Mouse (Mus musculus) MEL (cell line): Measurements from ENCODE around the gene Fam111a. TPM values are rescaled to one million over a fixed set of nuclear protein-coding genes. Genes with fewer than 3 reads are reported as not detected.

Source experiments
- DNase-seq: peaks from one replicate; pipeline ENCODE4 v3.0.0; 2011; ENCODE audit warnings: low read depth, low spot score
- H3K27ac ChIP-seq: 2 replicates; pipeline ENCODE4 v1.5.1; 2012; ENCODE audit warnings: low read depth, mild to moderate bottlenecking, control low read depth, low read length, moderate library complexity; ENCODE audit not compliant: control insufficient read depth
- H3K27me3 ChIP-seq, 2 experiments: fragments of 150-350 bp in 1 of 2; sonication (generic) in 1 of 2; 2 replicates each; pipeline ENCODE4 v1.6.1; 2012; ENCODE audit warnings: low read length in 2 of 2, mild to moderate bottlenecking in 2 of 2, improper control_type of control experiment in 1 of 2, moderate library complexity in 1 of 2; ENCODE audit not compliant: insufficient read depth in 2 of 2, control insufficient read depth in 1 of 2
- H3K36me3 ChIP-seq, 2 experiments: 2 replicates each; pipeline ENCODE4 v1.6.1; 2012 to 2014; ENCODE audit warnings: low read length in 2 of 2, improper control_type of control experiment in 1 of 2, inconsistent platforms in 1 of 2, mild to moderate bottlenecking in 1 of 2; ENCODE audit not compliant: insufficient read depth in 2 of 2, control insufficient read depth in 1 of 2
- H3K4me1 ChIP-seq, 2 experiments: fragments of 150-350 bp in 1 of 2; sonication (generic) in 1 of 2; 2 replicates each; pipeline ENCODE4 v1.6.1; 2012; ENCODE audit warnings: low read length in 2 of 2, improper control_type of control experiment in 1 of 2, mild to moderate bottlenecking in 1 of 2; ENCODE audit not compliant: insufficient read depth in 2 of 2, control insufficient read depth in 1 of 2
- H3K4me3 ChIP-seq, 2 experiments: fragments of 150-350 bp in 1 of 2; sonication (generic) in 1 of 2; 2 replicates each; pipeline ENCODE4 v1.5.1; 2012; ENCODE audit warnings: low read depth in 2 of 2, low read length in 2 of 2, mild to moderate bottlenecking in 2 of 2, moderate library complexity in 2 of 2, control low read depth in 1 of 2, improper control_type of control experiment in 1 of 2; ENCODE audit not compliant: control insufficient read depth in 1 of 2, insufficient read depth in 1 of 2
- H3K79me2 ChIP-seq: 2 replicates; pipeline ENCODE4 v1.6.1; 2012; ENCODE audit warnings: mild to moderate bottlenecking, low read length, moderate library complexity; ENCODE audit not compliant: control insufficient read depth, poor library complexity, insufficient read depth
- H3K9ac ChIP-seq: 2 replicates; pipeline ENCODE4 v1.6.1; 2012; ENCODE audit warnings: low read depth, mild to moderate bottlenecking, control low read depth, low read length, moderate library complexity; ENCODE audit not compliant: control insufficient read depth, poor library complexity, severe bottlenecking
- H3K9me3 ChIP-seq: fragments of 150-350 bp; sonication (generic); replicated peaks from 2 replicates; pipeline ENCODE4 v1.6.1; 2012; ENCODE audit warnings: mild to moderate bottlenecking, low read length, improper control_type of control experiment, moderate library complexity; ENCODE audit not compliant: insufficient read depth
- CHD1 ChIP-seq: IDR thresholded peaks from 2 replicates; pipeline ENCODE4 v1.6.1; 2012; ENCODE audit warnings: low read depth, mild to moderate bottlenecking, inconsistent platforms, low read length, improper control_type of control experiment
- CTCF ChIP-seq, 3 experiments: IDR thresholded peaks in 2 of 3; conservative IDR thresholded peaks in 1 of 3; 2 replicates each; pipeline ENCODE4 v1.5.1; 2011 to 2012; ENCODE audit warnings: low read length in 3 of 3, low read depth in 2 of 3, mild to moderate bottlenecking in 2 of 3, improper control_type of control experiment in 1 of 3, inconsistent platforms in 1 of 3, mixed read lengths in 1 of 3, moderate library complexity in 1 of 3; ENCODE audit not compliant: control insufficient read depth in 1 of 3, insufficient read depth in 1 of 3, poor library complexity in 1 of 3, severe bottlenecking in 1 of 3
- EP300 ChIP-seq, 2 experiments: IDR thresholded peaks; 2 replicates each; pipeline ENCODE4 v1.6.1; 2011; ENCODE audit warnings: improper control_type of control experiment in 2 of 2, low read length in 2 of 2, low read depth in 1 of 2, mild to moderate bottlenecking in 1 of 2
- ETS1 ChIP-seq: IDR thresholded peaks from 2 replicates; pipeline ENCODE4 v1.6.1; 2012; ENCODE audit warnings: low read depth, mild to moderate bottlenecking, inconsistent platforms, low read length, improper control_type of control experiment, moderate library complexity
- GABPA ChIP-seq: IDR thresholded peaks from 2 replicates; pipeline ENCODE4 v1.6.1; 2012; ENCODE audit warnings: low read depth, mild to moderate bottlenecking, inconsistent platforms, low read length, improper control_type of control experiment, moderate library complexity
- KAT2A ChIP-seq: conservative IDR thresholded peaks from 2 replicates; pipeline ENCODE4 v1.6.1; 2012; ENCODE audit warnings: low read depth, low read length, improper control_type of control experiment, inconsistent platforms
- MAFK ChIP-seq: IDR thresholded peaks from 2 replicates; pipeline ENCODE4 v1.6.1; 2011; ENCODE audit warnings: low read depth, mild to moderate bottlenecking, low read length, improper control_type of control experiment, borderline replicate concordance
- MAX ChIP-seq: IDR thresholded peaks from 2 replicates; pipeline ENCODE4 v1.6.1; 2011; ENCODE audit warnings: low read length, improper control_type of control experiment
- MAZ ChIP-seq: IDR thresholded peaks from 2 replicates; pipeline ENCODE4 v1.6.1; 2012; ENCODE audit warnings: low read depth, mild to moderate bottlenecking, inconsistent platforms, low read length, improper control_type of control experiment
- MEF2A ChIP-seq: IDR thresholded peaks from 2 replicates; pipeline ENCODE4 v1.6.1; 2014; ENCODE audit warnings: low read depth, mild to moderate bottlenecking, inconsistent platforms, low read length, improper control_type of control experiment; ENCODE audit not compliant: poor library complexity, insufficient replicate concordance, severe bottlenecking; ENCODE audit errors: extremely low read depth
- MXI1 ChIP-seq: IDR thresholded peaks from 2 replicates; pipeline ENCODE4 v1.6.1; 2011; ENCODE audit warnings: mild to moderate bottlenecking, low read depth, low read length, improper control_type of control experiment
- RAD21 ChIP-seq: IDR thresholded peaks from 2 replicates; pipeline ENCODE4 v1.6.1; 2011; ENCODE audit warnings: mild to moderate bottlenecking, low read depth, low read length, improper control_type of control experiment
- RCOR1 ChIP-seq: IDR thresholded peaks from 2 replicates; pipeline ENCODE4 v1.6.1; 2012; ENCODE audit warnings: low read depth, mild to moderate bottlenecking, inconsistent platforms, low read length, improper control_type of control experiment
- SIN3A ChIP-seq: IDR thresholded peaks from 2 replicates; pipeline ENCODE4 v1.6.1; 2012; ENCODE audit warnings: low read length, improper control_type of control experiment, inconsistent platforms
- SMC3 ChIP-seq: IDR thresholded peaks from 2 replicates; pipeline ENCODE4 v1.6.1; 2011; ENCODE audit warnings: low read depth, low read length, improper control_type of control experiment
- TAL1 ChIP-seq: IDR thresholded peaks from 2 replicates; pipeline ENCODE4 v1.6.1; 2012; ENCODE audit warnings: mild to moderate bottlenecking, inconsistent platforms, low read length, moderate library complexity, mixed read lengths
- TCF12 ChIP-seq: IDR thresholded peaks from 2 replicates; pipeline ENCODE4 v1.6.1; 2014; ENCODE audit warnings: low read depth, mild to moderate bottlenecking, inconsistent platforms, low read length, improper control_type of control experiment, moderate library complexity
- USF2 ChIP-seq, 2 experiments: IDR thresholded peaks; 2 replicates each; pipeline ENCODE4 v1.6.1; 2011 to 2012; ENCODE audit warnings: improper control_type of control experiment in 2 of 2, low read length in 2 of 2, borderline replicate concordance in 1 of 2, inconsistent platforms in 1 of 2, low read depth in 1 of 2, mild to moderate bottlenecking in 1 of 2; ENCODE audit not compliant: insufficient read depth in 1 of 2
- ZC3H11A ChIP-seq: IDR thresholded peaks from 2 replicates; pipeline ENCODE4 v1.6.1; 2012; ENCODE audit warnings: low read depth, mild to moderate bottlenecking, inconsistent platforms, low read length, improper control_type of control experiment
- ZMIZ1 ChIP-seq: IDR thresholded peaks from 2 replicates; pipeline ENCODE4 v1.6.1; 2012; ENCODE audit warnings: low read depth, mild to moderate bottlenecking, inconsistent platforms, low read length, improper control_type of control experiment, moderate library complexity
- polyA plus RNA-seq, 2 experiments: library from polyadenylated mRNA; stranded (reverse) in 1 of 2; unstranded in 1 of 2; fragments of >175 nt in 1 of 2; fragments of >200 nt in 1 of 2; gene quantifications; 2 replicates each; pipeline versions ENCODE4 v1.2.1 to v1.2.4; 2012; ENCODE audit warnings: low replicate concordance in 2 of 2, low read depth in 1 of 2; ENCODE audit not compliant: insufficient read length in 2 of 2, insufficient read depth in 1 of 2, missing spikeins in 1 of 2
- total RNA-seq: library from RNA; depleted of rRNA; stranded (reverse); fragments of 300-350 nt; gene quantifications from 2 replicates; pipeline ENCODE4 v1.2.3, GENCODE M21; 2012

Gene Fam111a
- total and polyA plus RNA-seq, 3 experiments = 56.1 to 157 (median 75.9) TPM

DNA sequence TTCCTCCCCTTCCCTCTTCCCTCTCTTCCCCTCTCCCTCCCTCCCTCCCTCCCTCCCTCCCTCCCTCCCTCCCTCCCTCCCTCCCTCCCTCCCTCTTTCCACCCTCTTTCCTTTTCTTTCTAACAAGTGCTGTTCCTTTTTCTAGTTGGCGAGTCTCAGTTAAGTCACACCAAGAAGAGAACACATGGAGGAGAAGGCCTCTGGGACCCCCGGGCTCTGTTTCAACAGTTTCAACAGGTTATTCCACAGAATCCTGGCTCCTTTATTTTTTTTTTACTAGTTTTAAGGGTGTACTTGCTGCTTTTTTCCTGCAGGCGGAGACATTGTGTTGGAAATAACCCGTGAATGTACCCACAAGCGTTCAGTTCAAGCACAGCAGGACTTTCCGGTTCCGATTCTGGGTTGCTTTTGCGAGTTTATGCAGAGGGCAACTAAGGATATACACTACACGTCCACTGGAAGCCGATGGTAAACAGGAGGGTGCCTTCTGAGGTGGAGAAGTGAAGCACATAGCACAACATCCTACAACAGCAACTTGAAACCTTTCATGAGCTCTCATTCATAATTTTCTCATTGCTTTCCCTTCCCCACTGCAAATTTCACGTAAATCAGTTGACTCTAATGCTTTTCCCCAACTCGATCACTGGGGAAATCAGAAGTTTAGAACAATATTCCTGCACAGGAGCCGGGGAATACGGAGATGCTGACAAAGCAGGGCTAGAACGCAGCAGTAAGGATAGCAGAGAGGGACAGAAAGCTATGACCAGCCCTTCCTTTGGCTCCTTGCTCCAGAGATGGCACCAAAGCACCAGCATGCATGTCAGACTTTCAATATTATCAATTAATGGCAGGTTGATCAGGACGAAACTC is 27.6 kb upstream of the Fam111a start (continued):
- no peak for TF ChIP-seq ETS1
- TF ChIP-seq RAD21 = peak; percentile 95
- no peak for TF ChIP-seq USF2 (IDR thresholded peaks at IDR 0.05; ENCODE audit: borderline replicate concordance in 1 of 2, insufficient read depth in 1 of 2, low read depth in 1 of 2, low read length in 2 of 2)

DNA sequence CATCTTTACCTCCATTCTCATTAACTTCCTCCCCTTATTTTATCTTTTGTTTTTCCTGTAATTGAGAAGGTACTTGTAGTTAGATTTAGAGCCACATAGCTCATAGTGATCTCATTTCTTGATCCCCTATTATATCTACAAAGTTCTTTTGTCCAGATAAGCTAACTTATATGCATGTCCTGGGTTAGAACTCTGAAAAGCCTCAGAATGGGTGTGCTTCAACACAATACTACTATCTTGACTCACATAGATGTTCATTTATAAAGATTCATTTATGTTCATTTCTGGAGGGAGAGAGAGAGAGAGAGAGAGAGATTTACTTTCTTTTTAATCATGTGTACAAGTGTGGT is 27.0 kb upstream of the Fam111a start:
- no peak overlapping the region for H3K27ac ChIP-seq
- no peaks in the 10 kb centered on the region for H3K4me1 ChIP-seq
- TF ChIP-seq MEF2A = no peak
- TF ChIP-seq MXI1 = no peak
- no peak for TF ChIP-seq EP300 (IDR thresholded peaks at IDR 0.05; ENCODE audit: low read depth in 1 of 2, low read length in 2 of 2)
- TF ChIP-seq TCF12 = no peak
- TF ChIP-seq ZMIZ1 = no peak
- TF ChIP-seq KAT2A = no peak
- TF ChIP-seq ZC3H11A = no peak
- no peak for TF ChIP-seq SMC3
- no peak for TF ChIP-seq MAX
- TF ChIP-seq CHD1 = no peak
- no peak for TF ChIP-seq CTCF (IDR thresholded peaks at IDR 0.05 in 2 of 3, conservative IDR thresholded peaks at IDR 0.05 in 1 of 3; ENCODE audit: control insufficient read depth in 1 of 3, insufficient read depth in 1 of 3, low read depth in 2 of 3, low read length in 3 of 3, poor library complexity in 1 of 3, severe bottlenecking in 1 of 3)
- no peak for TF ChIP-seq ETS1
- no peak for TF ChIP-seq RCOR1
- no peak for TF ChIP-seq MAFK
- TF ChIP-seq SIN3A = no peak
- TF ChIP-seq TAL1 = no peak
- no peak for TF ChIP-seq GABPA
- TF ChIP-seq MAZ = no peak
- H3K79me2 ChIP-seq = no peaks in the 10 kb centered on the region
- H3K9me3 ChIP-seq = no peaks in the 10 kb centered on the region
- DNase-seq = no peak
- no peaks in the 10 kb centered on the region for H3K36me3 ChIP-seq
- H3K4me3 ChIP-seq = peak overlapping the region; percentile 73 to 89
- peaks cover 3% of the 10 kb centered on the region in 2 experiments; a peak in 2 of 4 replicates for H3K27me3 ChIP-seq
- H3K9ac ChIP-seq = no peak overlapping the region; the same call in 1 of the 2 replicates
